Comparison of ENCODE assay signal across 8 mouse cellular contexts in genomic region chr9:110205526-110206404, GRCm38 (mm10). TPM values are rescaled to one million over a fixed set of nuclear protein-coding genes. Genes with fewer than 3 reads are reported as not detected.
DNase-seq lines count a peak whose midpoint lies in the region; ATAC-seq and TF ChIP-seq lines count a peak whose summit lies in the region.

No protein-coding gene starts in this region.

- H3K4me3 ChIP-seq in embryonic facial prominence, embryonic 13.5 days, result no peak overlapping the region
- no peak overlapping the region for H3K4me3 ChIP-seq in midbrain, embryonic 10.5 days
- H3K4me3 ChIP-seq in kidney, adult 2 months (ENCODE audit: insufficient read depth, low read depth, low read length), result no peak overlapping the region

- WGBS in embryonic facial prominence, embryonic 13.5 days, result 31% methylated on average over 15 of the region's 15 CpGs
- 31% methylated on average over 15 of the region's 15 CpGs for WGBS in midbrain, embryonic 10.5 days
- 82% methylated on average over 15 of the region's 15 CpGs for WGBS in kidney, adult 2 months

- ATAC-seq in embryonic facial prominence, embryonic 13.5 days (ENCODE audit: insufficient number of reproducible peaks, insufficient read depth, low FRiP score, low TSS enrichment, low read depth), result peak; percentile 78; the same call in 1 of the 2 replicates

- H3K27me3 ChIP-seq in embryonic facial prominence, embryonic 13.5 days, result no peaks in the 10 kb centered on the region
- no peaks in the 10 kb centered on the region for H3K27me3 ChIP-seq in midbrain, embryonic 10.5 days (ENCODE audit: low read depth, poor library complexity, severe bottlenecking)
- H3K27me3 ChIP-seq in kidney, adult 2 months (replicated peaks; ENCODE audit: control insufficient read depth, insufficient read depth, low read length), result no peaks in the 10 kb centered on the region

- no peak overlapping the region; the same call in 1 of the 2 replicates for H3K4me2 ChIP-seq in embryonic facial prominence, embryonic 13.5 days

- TF ChIP-seq CTCF in brain, embryonic 14.5 days (IDR thresholded peaks at IDR 0.05; ENCODE audit: borderline replicate concordance, extremely low read depth, insufficient read depth, insufficient read length), result no peak
- no peak for TF ChIP-seq CTCF in kidney, adult 2 months (conservative IDR thresholded peaks at IDR 0.05; ENCODE audit: insufficient read depth, insufficient read length, low read depth, low read length)

- H3K36me3 ChIP-seq in embryonic facial prominence, embryonic 13.5 days, result peaks cover 78% of the 10 kb centered on the region
- peaks cover 100% of the 10 kb centered on the region for H3K36me3 ChIP-seq in midbrain, embryonic 10.5 days
- H3K36me3 ChIP-seq in kidney, adult 2 months (ENCODE audit: control insufficient read depth, insufficient read depth, low read length), result peaks cover 6% of the 10 kb centered on the region

- peaks cover 5% of the 10 kb centered on the region; the same call in 1 of the 2 replicates for H3K4me1 ChIP-seq in embryonic facial prominence, embryonic 13.5 days
- H3K4me1 ChIP-seq in midbrain, embryonic 10.5 days, result peaks cover 20% of the 10 kb centered on the region
- no peaks in the 10 kb centered on the region for H3K4me1 ChIP-seq in kidney, adult 2 months (ENCODE audit: control insufficient read depth, insufficient read depth, low read length)

- no peaks in the 10 kb centered on the region for H3K9me3 ChIP-seq in embryonic facial prominence, embryonic 13.5 days
- H3K9me3 ChIP-seq in midbrain, embryonic 10.5 days (replicated peaks), result no peaks in the 10 kb centered on the region

- peak; percentile 97 for DNase-seq in brain, embryonic 14.5 days (ENCODE audit: low read depth)
- DNase-seq in hindlimb bud, embryonic 11.5 days (ENCODE audit: extremely low spot score, low read depth, low spot score), result peak; percentile 26
- DNase-seq in midbrain, embryonic 10.5 days (ENCODE audit: low spot score), result peak; percentile 38
- DNase-seq in ovary, adult 18-20 months (ENCODE audit: low spot score), result no peak
- no peak for DNase-seq in kidney, postnatal 10 days
- no peak for DNase-seq in kidney, adult 2 months
- no peak for DNase-seq in adrenal gland, adult 8-10 months

- H3K27ac ChIP-seq in embryonic facial prominence, embryonic 13.5 days, result peak overlapping the region; percentile 73
- H3K27ac ChIP-seq in midbrain, embryonic 10.5 days (replicated peaks), result peak overlapping the region; percentile 78
- no peak overlapping the region for H3K27ac ChIP-seq in kidney, adult 2 months (ENCODE audit: insufficient read depth, low read depth, low read length)

- no peak for TF ChIP-seq POLR2A in brain, embryonic 14.5 days (IDR thresholded peaks at IDR 0.05; ENCODE audit: borderline replicate concordance, extremely low read depth, insufficient read depth, insufficient read length, poor library complexity, severe bottlenecking)
- no peak for TF ChIP-seq POLR2A in kidney, adult 2 months (IDR thresholded peaks at IDR 0.05; ENCODE audit: low read depth, low read length)

- H3K9ac ChIP-seq in embryonic facial prominence, embryonic 13.5 days, result no peak overlapping the region

RNA-seq across cellular contexts. Expression of gene Cspg5, which starts 37.8 kb away (rescaled TPM):
- polyA plus RNA-seq in brain, embryonic 14.5 days (2012; rRNA removed), result 108 and 139 TPM in 2 replicates
- polyA plus RNA-seq in embryonic facial prominence, embryonic 13.5 days (2015; fragmentation: Nextera tagmentation; extraction: Ambion mirVana), result 7.7 and 8.0 TPM in 2 replicates
- 8.4 and 13.5 TPM in 2 replicates for polyA plus RNA-seq in midbrain, embryonic 10.5 days (2016; fragmentation: Nextera tagmentation; extraction: Ambion mirVana)
- 1.5 and 1.6 TPM in 2 replicates for polyA plus RNA-seq in kidney, adult 2 months (2012; rRNA removed)
- 10 to 100 TPM; 18.1 to 30.7 (median 25.3) TPM for total RNA-seq in adrenal gland, adult 8-10 months (2022)

Comparison
In these comparisons a context has a peak if more than half of its experiments do, and no peak if none do; other contexts are left out.
1. DNase-seq: peak in brain, embryonic 14.5 days (single experiment), hindlimb bud, embryonic 11.5 days (single experiment) and midbrain, embryonic 10.5 days (single experiment); none in ovary, adult 18-20 months (single experiment), kidney, postnatal 10 days (single experiment), kidney, adult 2 months (single experiment) and adrenal gland, adult 8-10 months (single experiment).